Mouse (Mus musculus) erythroblast, adult 5-6 weeks (primary cell): ENCODE measurements around the gene Slc6a15. TPM values are rescaled to one million over a fixed set of nuclear protein-coding genes. Genes with fewer than 3 reads are reported as not detected.

Experiments
- ATAC-seq: replicated peaks from 2 replicates; pipeline ENCODE4 v1.8.0; 2016; ENCODE audit warnings: moderate number of reproducible peaks, mild to moderate bottlenecking, moderate TSS enrichment, inconsistent platforms; ENCODE audit not compliant: poor library complexity, low FRiP score, severe bottlenecking
- total RNA-seq, 2 experiments: library from RNA; stranded (forward) in 1 of 2; stranded (reverse) in 1 of 2; fragments of 150-400 nt in 1 of 2; fragments of 200-764, 138-1000 nt in 1 of 2; gene quantifications; 2 replicates each; pipeline versions ENCODE4 v1.2.3 to v1.2.4; 2015 to 2017; ENCODE audit warnings: low replicate concordance in 2 of 2

The Slc6a15 gene
- total RNA-seq (2015; ENCODE audit: low replicate concordance): not detected in 2 replicates
- total RNA-seq (2017; ENCODE audit: low replicate concordance): 0.09 TPM in 1 of 2 replicates, not detected in the other

DNA sequence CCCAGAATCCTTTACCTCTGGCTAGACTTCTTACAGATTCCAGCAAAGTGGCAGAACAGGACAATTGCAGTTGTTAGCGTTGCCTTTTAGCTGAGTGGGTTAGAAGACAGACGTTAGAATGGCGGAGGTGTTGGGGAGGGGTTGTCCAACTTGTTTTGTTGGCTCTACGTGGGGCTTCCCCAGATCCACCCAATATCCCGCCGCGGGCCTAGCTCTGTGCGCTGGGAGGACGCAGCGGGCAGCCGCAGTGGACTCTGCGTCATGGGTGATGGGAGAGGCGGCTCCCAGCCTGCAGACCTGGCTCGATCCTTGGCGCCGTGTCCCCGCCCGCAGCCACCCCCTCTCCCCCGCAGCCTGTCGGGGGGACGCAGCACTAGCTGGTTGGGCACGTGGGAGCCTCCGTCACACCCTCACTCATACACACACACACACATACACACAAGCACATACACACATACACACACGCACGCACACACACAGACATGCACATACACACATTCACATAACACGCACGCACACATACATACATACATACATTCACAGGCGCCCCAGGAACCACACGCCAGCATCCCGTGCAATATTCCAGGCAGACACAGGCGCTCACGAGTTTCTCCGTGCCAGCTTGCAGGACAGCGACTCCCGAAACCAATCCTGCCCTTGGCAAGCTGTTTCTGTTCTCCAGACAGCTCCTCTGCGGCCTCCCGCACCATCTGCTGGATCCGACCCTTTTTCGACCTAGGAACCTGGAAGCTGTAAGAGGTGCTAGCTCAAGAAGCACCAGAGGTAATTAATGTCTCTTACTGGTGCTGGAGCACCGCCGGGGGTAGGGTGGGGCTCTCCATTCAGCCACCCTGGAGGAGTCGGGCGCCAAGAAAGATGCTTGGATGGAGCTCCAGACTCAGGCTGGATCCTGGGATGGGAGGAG, at the start of gene Slc6a15:
Gene Slc6a15, plus strand, starts transcription at position 413 of the 925 bp plus-strand sequence.
- no peak for ATAC-seq

GRCm38 (mm10) chr10:103321941-103322340, 45.6 kb upstream of the Slc6a15 start:
- no peak for ATAC-seq

DNA sequence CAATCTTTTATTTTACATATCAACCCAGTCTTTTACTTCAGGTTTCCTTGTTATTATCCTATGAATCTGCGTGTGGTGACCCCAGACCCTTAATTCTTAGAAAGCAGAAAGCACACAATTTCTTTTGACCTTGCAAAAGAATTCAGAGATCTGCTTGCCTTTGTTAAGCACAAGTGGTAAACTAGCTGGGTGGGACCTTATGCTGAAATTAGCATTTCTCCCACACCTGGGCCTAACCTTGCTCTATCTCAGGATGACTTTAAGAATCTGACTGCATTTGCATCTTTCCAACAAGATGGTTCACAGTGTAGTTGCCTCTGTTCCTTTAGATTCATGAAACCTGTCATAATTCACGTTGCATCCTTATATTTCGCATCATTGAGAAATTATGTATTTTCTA, 44.2 kb upstream of the Slc6a15 start:
- ATAC-seq: no peak

GRCm38 (mm10) chr10:103334306-103334705, 33.3 kb upstream of the Slc6a15 start:
- no peak for ATAC-seq

DNA sequence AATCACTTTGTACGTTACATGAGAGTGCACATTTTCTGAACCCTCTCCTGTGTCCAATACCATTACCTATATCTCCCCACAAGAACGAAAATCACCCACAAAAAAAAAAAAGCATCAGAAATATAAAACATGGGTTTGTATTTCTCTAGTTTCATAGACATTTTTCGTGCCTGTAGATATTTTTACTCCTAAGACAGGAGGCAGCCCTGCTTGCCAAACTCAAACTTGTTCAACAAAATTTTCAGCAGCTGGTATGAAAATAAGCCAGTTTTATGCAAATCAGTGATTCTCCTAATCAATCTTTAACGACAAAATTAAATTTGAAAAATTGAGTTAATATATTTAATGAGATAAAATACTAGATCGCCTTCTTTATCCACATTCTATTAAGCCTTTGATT, 27.7 kb upstream of the Slc6a15 start:
- no peak for ATAC-seq

DNA sequence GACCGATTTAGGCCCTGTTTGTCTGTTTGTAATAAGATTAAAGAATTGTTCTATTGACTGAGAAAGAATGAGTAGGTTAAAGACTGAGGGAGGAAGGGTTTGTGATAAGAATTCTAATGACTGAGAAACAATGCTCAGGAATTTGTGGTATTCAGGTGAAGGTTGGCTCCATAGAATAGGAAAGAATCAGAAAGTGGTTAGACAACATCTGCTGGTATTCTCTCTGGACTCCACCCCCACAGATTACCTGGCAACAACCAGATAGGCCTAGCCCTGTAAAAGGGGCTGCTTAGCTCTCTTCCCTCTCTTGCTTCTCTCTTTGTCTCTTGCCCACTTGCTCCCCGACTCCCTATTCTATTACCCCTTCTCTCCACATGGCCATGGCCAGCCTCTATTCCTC, 20.8 kb upstream of the Slc6a15 start:
- no peak for ATAC-seq

DNA sequence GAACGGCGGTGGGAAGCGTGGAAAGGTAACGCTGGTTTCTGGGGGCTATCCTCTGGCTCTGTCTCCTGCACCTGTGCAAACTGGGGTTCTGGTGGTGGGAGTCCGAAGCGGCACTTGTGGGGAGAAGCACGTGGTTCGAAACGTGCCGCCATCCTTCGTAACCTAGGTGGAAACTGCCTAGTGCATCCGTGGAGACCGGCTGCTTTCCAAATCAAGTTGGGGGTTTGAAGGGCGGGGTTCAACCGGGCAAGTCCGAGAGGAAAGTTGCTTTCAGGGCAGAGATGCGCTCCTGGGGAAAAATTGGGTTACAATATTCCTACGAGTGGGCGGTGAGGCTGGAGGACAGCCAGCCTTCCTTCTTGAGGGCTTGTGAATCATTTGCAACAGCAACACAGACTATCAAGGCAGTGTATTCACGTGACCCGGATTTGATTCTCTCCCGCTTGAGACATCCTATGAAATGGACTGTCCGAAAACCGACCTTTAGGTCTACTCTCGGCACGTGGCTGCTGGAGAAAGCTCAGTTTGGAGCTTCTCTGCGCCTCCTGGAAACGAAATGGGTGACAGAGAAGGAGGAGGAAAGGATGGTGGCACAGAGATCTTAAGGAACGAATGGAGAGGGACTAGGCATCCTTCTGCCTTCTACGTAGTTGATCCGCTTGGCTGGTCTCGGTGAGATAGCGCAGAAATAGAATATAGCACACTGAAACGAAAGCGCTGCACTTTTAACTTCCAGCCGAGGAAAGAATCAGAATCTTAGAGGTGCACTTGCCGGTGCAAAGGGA, 905 bp downstream of the Slc6a15 start:
- no peak for ATAC-seq

- ATAC-seq: no peak
Measured at GRCm38 (mm10) chr10:103369081-103369420, 1.5 kb downstream of the Slc6a15 start.

DNA sequence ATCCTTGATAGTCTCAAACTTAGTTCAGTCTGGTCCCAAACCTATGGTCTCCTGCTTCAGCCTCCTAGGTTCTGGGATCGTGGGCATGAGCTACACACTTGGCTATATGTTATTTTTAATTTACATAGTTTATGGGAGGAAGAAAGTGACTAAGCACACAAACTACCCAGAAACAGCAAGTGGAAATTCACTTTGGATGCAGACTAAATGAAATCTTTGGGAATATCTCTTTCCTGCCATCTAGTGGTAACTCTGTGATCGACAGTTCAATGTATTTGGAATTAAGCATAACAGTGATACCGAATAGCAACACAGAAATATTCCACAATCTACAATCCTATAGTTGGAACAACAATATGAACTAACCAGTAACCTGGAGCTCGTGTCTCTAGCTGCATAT, 34.6 kb downstream of the Slc6a15 start:
- ATAC-seq: no peak

DNA sequence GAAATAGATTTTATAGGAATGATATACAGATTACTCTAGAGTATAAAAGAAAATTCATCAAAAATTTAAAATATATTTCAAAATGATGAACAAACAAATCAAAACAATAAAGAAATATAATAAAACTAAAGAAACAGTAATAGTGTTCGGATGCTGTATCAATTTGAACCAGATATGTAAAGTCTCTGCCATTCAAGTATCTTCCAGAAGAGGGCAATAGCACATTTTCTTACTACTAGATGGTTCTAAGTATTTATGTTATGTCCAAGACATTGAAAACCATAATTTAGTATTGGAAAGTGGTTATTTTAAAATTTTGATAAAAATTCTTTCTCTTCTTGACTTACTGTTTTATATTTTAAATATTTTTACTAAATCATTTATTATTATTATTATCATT, 60.1 kb downstream of the Slc6a15 start:
- ATAC-seq: no peak

- no peak for ATAC-seq
Measured at GRCm38 (mm10) chr10:103442588-103442987, 75.0 kb downstream of the Slc6a15 start.

DNA sequence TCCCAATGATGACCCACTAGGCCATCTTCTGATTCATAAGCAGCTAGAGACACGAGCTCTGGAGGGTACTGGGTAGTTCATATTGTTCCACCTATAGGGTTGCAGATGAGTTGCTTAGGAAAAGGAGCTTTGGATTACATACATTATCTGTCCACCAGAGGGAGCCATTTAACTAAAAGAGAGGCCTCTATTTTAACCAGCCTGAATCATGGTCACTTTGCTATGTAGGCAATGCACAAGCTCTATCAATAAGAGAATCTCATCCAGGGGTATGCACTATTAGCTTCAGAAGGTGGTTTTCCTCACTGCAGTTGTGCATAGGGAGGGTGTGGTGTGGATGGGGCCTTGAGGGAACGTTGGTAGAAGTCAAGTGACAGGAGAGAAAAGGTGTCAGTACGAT, 75.5 kb downstream of the Slc6a15 start:
- ATAC-seq: no peak

DNA sequence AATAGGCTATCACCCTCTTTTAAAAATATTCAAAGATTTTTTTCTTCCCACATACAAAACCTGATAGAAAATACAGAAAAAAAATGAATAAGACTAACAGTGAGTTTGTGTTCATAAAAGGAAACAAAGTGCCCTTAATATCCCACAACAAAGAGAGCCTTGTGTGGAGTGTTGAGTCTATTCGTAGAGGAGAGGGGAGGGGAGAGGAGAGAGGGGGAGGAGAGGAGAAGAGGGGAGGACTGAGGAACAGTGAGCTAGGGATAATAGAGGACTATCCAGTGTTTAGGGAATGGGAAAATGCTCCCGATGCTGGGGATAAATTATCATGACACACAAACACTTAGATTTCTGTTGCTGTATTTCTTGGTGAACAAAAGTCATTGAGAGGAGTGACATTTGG, 80.8 kb downstream of the Slc6a15 start:
- no peak for ATAC-seq

DNA sequence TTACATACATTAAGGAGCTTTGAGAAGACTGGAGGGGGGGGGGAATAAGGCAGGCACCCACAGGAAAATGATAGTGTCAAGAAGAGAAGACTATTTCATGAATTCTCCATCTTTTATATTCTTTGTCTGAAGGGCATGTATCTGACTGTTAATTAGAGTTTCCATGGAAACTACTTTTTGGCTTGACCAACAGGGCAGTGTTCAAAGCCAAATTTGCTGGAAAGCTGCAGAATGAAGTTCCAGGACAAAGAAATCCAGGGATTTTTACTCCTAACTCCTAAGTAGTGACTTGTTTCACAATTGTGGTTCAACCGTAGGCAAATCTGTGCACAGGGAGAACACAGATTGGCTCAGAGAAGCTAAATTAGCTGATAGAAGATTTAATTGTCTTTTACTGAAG, 90.3 kb downstream of the Slc6a15 start:
- no peak for ATAC-seq

Other genes starting within 250 kb of the Slc6a15 start
- not detected in 2 replicates for gene Lrriq1, start 131.5 kb upstream of the Slc6a15 start, total RNA-seq (2015; ENCODE audit: low replicate concordance)
- gene Lrriq1, start 131.5 kb upstream of the Slc6a15 start, total RNA-seq (2017; ENCODE audit: low replicate concordance): 0.70 TPM in 1 of 2 replicates, not detected in the other